Mouse (Mus musculus) E14TG2a.4 (cell line): Measurements from ENCODE around the gene Pank4.

Source experiments
- H3K27me3 ChIP-seq: 2 replicates; pipeline ENCODE4 v1.6.1; 2014; ENCODE audit warnings: low read length, control low read depth; ENCODE audit not compliant: insufficient read depth
- H3K36me3 ChIP-seq: 2 replicates; pipeline ENCODE4 v1.6.1; 2014; ENCODE audit warnings: low read length, control low read depth; ENCODE audit not compliant: insufficient read depth
- H3K4me1 ChIP-seq: replicated peaks from 2 replicates; pipeline ENCODE4 v1.6.1; 2014; ENCODE audit warnings: low read depth, low read length, control low read depth
- H3K4me3 ChIP-seq: replicated peaks from 2 replicates; pipeline ENCODE4 v1.5.1; 2014; ENCODE audit warnings: mild to moderate bottlenecking, low read length
- H3K9me3 ChIP-seq: 2 replicates; pipeline ENCODE4 v1.6.1; 2014; ENCODE audit warnings: low read length, control low read depth
- CTCF ChIP-seq: conservative IDR thresholded peaks from 2 replicates; pipeline ENCODE4 v1.5.1; 2014; ENCODE audit warnings: low read length
- NANOG ChIP-seq: IDR thresholded peaks from 2 replicates; pipeline ENCODE4 v1.6.1; 2014; ENCODE audit warnings: borderline replicate concordance, low read length, mixed read lengths
- POU5F1 ChIP-seq: IDR thresholded peaks from 2 replicates; pipeline ENCODE4 v1.6.1; 2014; ENCODE audit warnings: low read length, borderline replicate concordance

The Pank4 gene

GRCm38 (mm10) chr4:155017253-155017878 lies 53.4 kb downstream of the Pank4 start:
- TF ChIP-seq CTCF (no peak), NANOG (no peak), POU5F1 (no peak)
- H3K36me3 ChIP-seq, result no peaks in the 10 kb centered on the region
- peaks cover 16% of the 10 kb centered on the region for H3K4me1 ChIP-seq
- H3K27me3 ChIP-seq, result peaks cover 39% of the 10 kb centered on the region
- H3K4me3 ChIP-seq, result no peak overlapping the region
- H3K9me3 ChIP-seq, result no peaks in the 10 kb centered on the region

- peaks cover 39% of the 10 kb centered on the region for H3K27me3 ChIP-seq
- H3K4me3 ChIP-seq, result no peak overlapping the region
- H3K36me3 ChIP-seq, result no peaks in the 10 kb centered on the region
- TF ChIP-seq POU5F1 (no peak), NANOG (no peak), CTCF (no peak)
- peaks cover 16% of the 10 kb centered on the region for H3K4me1 ChIP-seq
- H3K9me3 ChIP-seq, result no peaks in the 10 kb centered on the region
Measured at GRCm38 (mm10) chr4:155018066-155018465, 54.1 kb downstream of the Pank4 start.

- H3K4me3 ChIP-seq, result peak overlapping the region; percentile 32
- H3K27me3 ChIP-seq, result peaks cover 38% of the 10 kb centered on the region
- H3K4me1 ChIP-seq, result peaks cover 16% of the 10 kb centered on the region
- H3K36me3 ChIP-seq, result no peaks in the 10 kb centered on the region
- TF ChIP-seq POU5F1 (no peak), CTCF (no peak), NANOG (no peak)
- no peaks in the 10 kb centered on the region for H3K9me3 ChIP-seq
Measured at GRCm38 (mm10) chr4:155018601-155019335, 54.8 kb downstream of the Pank4 start.

- Histone ChIP-seq H3K4me1 (peaks cover 17% of the 10 kb centered on the region), H3K9me3 (no peaks in the 10 kb centered on the region), H3K36me3 (no peaks in the 10 kb centered on the region), H3K27me3 (peaks cover 35% of the 10 kb centered on the region), H3K4me3 (peak overlapping the region; percentile 32; the same call in 1 of the 2 replicates)
- TF ChIP-seq NANOG, result no peak
- TF ChIP-seq CTCF, result no peak
- TF ChIP-seq POU5F1, result no peak
Measured at GRCm38 (mm10) chr4:155019336-155019847, 55.5 kb downstream of the Pank4 start.

- Histone ChIP-seq H3K36me3 (no peaks in the 10 kb centered on the region), H3K4me1 (peaks cover 25% of the 10 kb centered on the region), H3K27me3 (peaks cover 32% of the 10 kb centered on the region), H3K4me3 (no peak overlapping the region), H3K9me3 (no peaks in the 10 kb centered on the region)
- TF ChIP-seq NANOG (no peak), CTCF (no peak), POU5F1 (no peak)
Measured at GRCm38 (mm10) chr4:155020141-155020540, 56.2 kb downstream of the Pank4 start.

- TF ChIP-seq POU5F1 (no peak), CTCF (no peak), NANOG (no peak)
- no peak overlapping the region for H3K4me3 ChIP-seq
- H3K9me3 ChIP-seq, result no peaks in the 10 kb centered on the region
- peaks cover 27% of the 10 kb centered on the region for H3K4me1 ChIP-seq
- peaks cover 32% of the 10 kb centered on the region for H3K27me3 ChIP-seq
- H3K36me3 ChIP-seq, result no peaks in the 10 kb centered on the region
Measured at GRCm38 (mm10) chr4:155020813-155021212, 56.9 kb downstream of the Pank4 start.

- TF ChIP-seq CTCF (no peak), POU5F1 (no peak), NANOG (no peak)
- peaks cover 31% of the 10 kb centered on the region for H3K27me3 ChIP-seq
- H3K4me1 ChIP-seq, result peaks cover 27% of the 10 kb centered on the region
- H3K9me3 ChIP-seq, result no peaks in the 10 kb centered on the region
- H3K4me3 ChIP-seq, result no peak overlapping the region
- no peaks in the 10 kb centered on the region for H3K36me3 ChIP-seq
Measured at GRCm38 (mm10) chr4:155022228-155022855, 58.4 kb downstream of the Pank4 start.

GRCm38 (mm10) chr4:155024170-155025010 lies 60.5 kb downstream of the Pank4 start:
- no peaks in the 10 kb centered on the region for H3K36me3 ChIP-seq
- TF ChIP-seq CTCF (no peak), POU5F1 (0 out of 2 replicates have a peak, but pooled peaks have one; percentile 12)

More at GRCm38 (mm10) chr4:155024170-155025010, 60.5 kb downstream of the Pank4 start:
- Histone ChIP-seq H3K4me1 (peaks cover 15% of the 10 kb centered on the region), H3K4me3 (no peak overlapping the region), H3K9me3 (no peaks in the 10 kb centered on the region), H3K27me3 (peaks cover 22% of the 10 kb centered on the region)
